Mouse (Mus musculus): Measurements from ENCODE around the gene Gm26620. TPM values are rescaled to one million over a fixed set of nuclear protein-coding genes. Genes with fewer than 3 reads are reported as not detected.

Gene Gm26620
- total and polyA plus RNA-seq, 3 experiments: 0.52 to 4.2 (median 1.9) TPM

GRCm38 (mm10) chr1:170907456-170908191 lies 22.8 kb downstream of the Gm26620 start:
- H3K36me3 ChIP-seq (replicated peaks in 1 of 2; ENCODE audit: control insufficient read depth in 1 of 2, insufficient read depth in 1 of 2, low read length in 1 of 2): peaks cover 0 to 3% of the 10 kb centered on the region in 2 experiments
- no peak for DNase-seq (ENCODE audit: extremely low read depth)
- H3K9me3 ChIP-seq (replicated peaks; ENCODE audit: low read length): peaks cover 17% of the 10 kb centered on the region
- no peak overlapping the region for H3K27ac ChIP-seq (ENCODE audit: insufficient read depth, low read depth)
- no peak overlapping the region for H3K4me2 ChIP-seq (ENCODE audit: insufficient read depth, low read depth, poor library complexity, severe bottlenecking)
- peaks cover 0 to 12% of the 10 kb centered on the region in 2 experiments; a peak in 2 of 4 replicates for H3K4me1 ChIP-seq (ENCODE audit: control insufficient read depth in 1 of 2, insufficient read depth in 2 of 2)
- H3K9ac ChIP-seq (ENCODE audit: insufficient read depth, low read depth): no peak overlapping the region
- dilution Hi-C loops (cut with MboI; ENCODE audit: extremely low pct_ligation_motif_present, extremely low pct_unique_long_range_greater_than_20kb, low sequenced_read_pairs) (no loop called here), in situ Hi-C loops (cut with MboI; ENCODE audit: low pct_ligation_motif_present, low pct_unique_long_range_greater_than_20kb, low sequenced_read_pairs) (no loop called here)
- no peak for TF ChIP-seq TCF12 (IDR thresholded peaks at IDR 0.05; ENCODE audit: low read depth, low read length)
- TF ChIP-seq USF2 (conservative IDR thresholded peaks at IDR 0.05; ENCODE audit: low read depth, low read length): no peak
- TF ChIP-seq UBTF (IDR thresholded peaks at IDR 0.05; ENCODE audit: low read depth, low read length): no peak
- no peak for TF ChIP-seq HCFC1 (IDR thresholded peaks at IDR 0.05; ENCODE audit: low read depth, low read length)
- no peak for TF ChIP-seq CHD2 (IDR thresholded peaks at IDR 0.05; ENCODE audit: low read length)
- no peak for TF ChIP-seq BHLHE40 (IDR thresholded peaks at IDR 0.05; ENCODE audit: low read depth, low read length)
- no peak for TF ChIP-seq RAD21 (IDR thresholded peaks at IDR 0.05; ENCODE audit: low read depth, low read length)
- no peak for TF ChIP-seq CTCF (conservative IDR thresholded peaks at IDR 0.05 in 1 of 2, IDR thresholded peaks at IDR 0.05 in 1 of 2; ENCODE audit: low read depth in 2 of 2, low read length in 2 of 2)
- no peak for TF ChIP-seq NELFE (IDR thresholded peaks at IDR 0.05; ENCODE audit: low read depth, low read length)
- no peak for TF ChIP-seq MAZ (IDR thresholded peaks at IDR 0.05; ENCODE audit: low read depth, low read length)
- no peak for TF ChIP-seq MEF2A (IDR thresholded peaks at IDR 0.05; ENCODE audit: borderline replicate concordance, low read depth, low read length)
- TF ChIP-seq JUN (IDR thresholded peaks at IDR 0.05; ENCODE audit: insufficient read depth, low read depth, low read length): no peak
- no peak for TF ChIP-seq MYC (IDR thresholded peaks at IDR 0.05; ENCODE audit: low read depth, low read length)
- TF ChIP-seq CHD1 (IDR thresholded peaks at IDR 0.05; ENCODE audit: low read depth, low read length): no peak
- TF ChIP-seq MXI1 (IDR thresholded peaks at IDR 0.05; ENCODE audit: low read depth, low read length): no peak
- no peak for TF ChIP-seq ETS1 (conservative IDR thresholded peaks at IDR 0.05; ENCODE audit: low read depth, low read length)
- no peaks in the 10 kb centered on the region for H3K27me3 ChIP-seq (replicated peaks)
- H3K79me2 ChIP-seq (replicated peaks; ENCODE audit: control insufficient read depth, extremely low read depth, insufficient read depth, poor library complexity, severe bottlenecking): no peaks in the 10 kb centered on the region
- no peak overlapping the region for H3K4me3 ChIP-seq (replicated peaks in 1 of 3; ENCODE audit: low read depth in 2 of 3, low read length in 2 of 3, poor library complexity in 1 of 3)

- no peaks in the 10 kb centered on the region for H3K79me2 ChIP-seq (replicated peaks; ENCODE audit: control insufficient read depth, extremely low read depth, insufficient read depth, poor library complexity, severe bottlenecking)
- no peak overlapping the region for H3K4me3 ChIP-seq (replicated peaks in 1 of 3; ENCODE audit: low read depth in 2 of 3, low read length in 2 of 3, poor library complexity in 1 of 3)
- TF ChIP-seq SIN3A (IDR thresholded peaks at IDR 0.05; ENCODE audit: low read length): no peak
- TF ChIP-seq E2F4 (IDR thresholded peaks at IDR 0.05; ENCODE audit: insufficient replicate concordance, low read depth, low read length): no peak
- TF ChIP-seq SMC3 (IDR thresholded peaks at IDR 0.05; ENCODE audit: low read depth, low read length): no peak
- TF ChIP-seq USF2 (conservative IDR thresholded peaks at IDR 0.05; ENCODE audit: low read depth, low read length): no peak
- no peak for TF ChIP-seq MAZ (IDR thresholded peaks at IDR 0.05; ENCODE audit: low read depth, low read length)
- TF ChIP-seq MAX (IDR thresholded peaks at IDR 0.05; ENCODE audit: low read length): no peak
- dilution Hi-C loops (cut with MboI; ENCODE audit: extremely low pct_ligation_motif_present, extremely low pct_unique_long_range_greater_than_20kb, low sequenced_read_pairs) (no loop called here), in situ Hi-C loops (cut with MboI; ENCODE audit: low pct_ligation_motif_present, low pct_unique_long_range_greater_than_20kb, low sequenced_read_pairs) (no loop called here)
- H3K9ac ChIP-seq (ENCODE audit: insufficient read depth, low read depth): no peak overlapping the region
- no peak for DNase-seq (ENCODE audit: extremely low read depth)
- H3K36me3 ChIP-seq (replicated peaks in 1 of 2; ENCODE audit: control insufficient read depth in 1 of 2, insufficient read depth in 1 of 2, low read length in 1 of 2): peaks cover 0 to 3% of the 10 kb centered on the region in 2 experiments
- peaks cover 0 to 5% of the 10 kb centered on the region in 2 experiments; a peak in 2 of 4 replicates for H3K4me1 ChIP-seq (ENCODE audit: control insufficient read depth in 1 of 2, insufficient read depth in 2 of 2)
- H3K4me2 ChIP-seq (ENCODE audit: insufficient read depth, low read depth, poor library complexity, severe bottlenecking): no peak overlapping the region
- no peak overlapping the region for H3K27ac ChIP-seq (ENCODE audit: insufficient read depth, low read depth)
- peaks cover 17% of the 10 kb centered on the region for H3K9me3 ChIP-seq (replicated peaks; ENCODE audit: low read length)
- no peaks in the 10 kb centered on the region for H3K27me3 ChIP-seq (replicated peaks)
These were observed 23.5 kb downstream of the Gm26620 start for GRCm38 (mm10) chr1:170908341-170908740.

All from CH12.LX (cell line).